Mouse (Mus musculus): Measurements from ENCODE around the gene Adh5. TPM values are rescaled to one million over a fixed set of nuclear protein-coding genes. Genes with fewer than 3 reads are reported as not detected.

Gene Adh5
- total and polyA plus RNA-seq, 3 experiments = 384 to 487 (median 468) TPM

DNA sequence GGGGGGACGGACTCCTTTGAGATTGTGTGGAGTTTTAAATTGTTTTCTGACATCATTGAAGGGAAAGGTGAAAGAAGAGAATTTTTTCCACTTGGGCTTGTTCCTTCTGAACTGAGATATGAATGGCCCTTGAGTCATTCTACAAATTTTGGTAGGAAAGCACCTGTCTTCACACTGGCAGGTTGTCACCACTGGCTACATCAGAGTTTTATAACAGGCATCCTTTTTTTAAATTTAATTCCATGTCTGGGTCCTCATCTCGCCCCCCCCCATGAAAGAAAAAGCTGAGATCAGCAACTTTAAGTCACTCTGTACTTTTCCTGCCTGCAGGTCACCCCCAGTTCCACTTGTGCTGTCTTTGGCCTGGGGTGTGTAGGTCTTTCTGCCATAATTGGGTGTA, 19.2 kb upstream of the Adh5 start:
- in situ Hi-C loops (cut with MboI; ENCODE audit: low pct_ligation_motif_present, low pct_unique_long_range_greater_than_20kb, low sequenced_read_pairs) (no loop called here), dilution Hi-C loops (cut with MboI; ENCODE audit: extremely low pct_ligation_motif_present, extremely low pct_unique_long_range_greater_than_20kb, low sequenced_read_pairs) (no loop called here)
- Histone ChIP-seq H3K79me2 (replicated peaks; ENCODE audit: control insufficient read depth, extremely low read depth, insufficient read depth, poor library complexity, severe bottlenecking) (no peaks in the 10 kb centered on the region), H3K36me3 (replicated peaks in 1 of 2; ENCODE audit: control insufficient read depth in 1 of 2, insufficient read depth in 1 of 2, low read length in 1 of 2) (no peaks in the 10 kb centered on the region), H3K4me3 (replicated peaks in 1 of 3; ENCODE audit: low read depth in 2 of 3, low read length in 2 of 3, poor library complexity in 1 of 3) (no peak overlapping the region), H3K4me1 (ENCODE audit: control insufficient read depth in 1 of 2, insufficient read depth in 2 of 2) (peaks cover 10 to 21% of the 10 kb centered on the region in 2 experiments), H3K27ac (ENCODE audit: insufficient read depth, low read depth) (no peak overlapping the region), H3K9ac (ENCODE audit: insufficient read depth, low read depth) (no peak overlapping the region), H3K27me3 (replicated peaks) (peaks cover 1% of the 10 kb centered on the region), H3K4me2 (ENCODE audit: insufficient read depth, low read depth, poor library complexity, severe bottlenecking) (no peak overlapping the region), H3K9me3 (replicated peaks; ENCODE audit: low read length) (no peaks in the 10 kb centered on the region)
- peak; percentile 29; the same call in 1 of the 2 replicates for TF ChIP-seq EP300 (IDR thresholded peaks at IDR 0.05; ENCODE audit: low read length)
- TF ChIP-seq MAFK (IDR thresholded peaks at IDR 0.05; ENCODE audit: insufficient replicate concordance, low read length) = peak; percentile 75
- TF ChIP-seq MAX (IDR thresholded peaks at IDR 0.05; ENCODE audit: low read length) = no peak
- TF ChIP-seq KAT2A (IDR thresholded peaks at IDR 0.05; ENCODE audit: insufficient replicate concordance, low read length) = no peak
- no peak for TF ChIP-seq ZKSCAN1 (IDR thresholded peaks at IDR 0.05; ENCODE audit: borderline replicate concordance, low read depth, low read length)
- TF ChIP-seq NELFE (IDR thresholded peaks at IDR 0.05; ENCODE audit: low read depth, low read length) = no peak
- TF ChIP-seq CHD1 (IDR thresholded peaks at IDR 0.05; ENCODE audit: low read depth, low read length) = no peak
- DNase-seq (ENCODE audit: extremely low read depth) = no peak

DNA sequence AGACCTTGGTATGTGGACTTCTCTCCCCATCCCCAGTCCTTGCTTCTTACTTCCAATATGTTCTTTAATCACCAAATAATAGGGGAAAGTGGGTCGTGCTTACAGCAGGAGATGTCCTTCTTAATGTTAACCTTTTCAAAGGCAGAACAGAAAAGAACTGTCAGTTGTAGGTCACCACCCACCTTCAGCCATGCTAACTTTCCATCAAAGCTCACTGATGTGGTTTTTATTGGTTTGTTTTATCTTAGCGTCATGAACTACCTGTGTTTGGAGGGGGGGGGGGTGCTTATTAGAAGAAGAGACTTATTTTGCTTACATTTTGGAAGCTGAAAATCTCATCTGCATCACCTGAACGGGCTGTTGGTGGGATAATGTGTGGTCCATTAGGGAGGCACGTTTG, 18.6 kb upstream of the Adh5 start:
- H3K27ac ChIP-seq (ENCODE audit: insufficient read depth, low read depth) = no peak overlapping the region
- no peak overlapping the region for H3K4me3 ChIP-seq (replicated peaks in 1 of 3; ENCODE audit: low read depth in 2 of 3, low read length in 2 of 3, poor library complexity in 1 of 3)
- no peak overlapping the region for H3K4me2 ChIP-seq (ENCODE audit: insufficient read depth, low read depth, poor library complexity, severe bottlenecking)
- H3K27me3 ChIP-seq (replicated peaks) = peaks cover 1% of the 10 kb centered on the region
- H3K9me3 ChIP-seq (replicated peaks; ENCODE audit: low read length) = no peaks in the 10 kb centered on the region
- no peaks in the 10 kb centered on the region for H3K36me3 ChIP-seq (replicated peaks in 1 of 2; ENCODE audit: control insufficient read depth in 1 of 2, insufficient read depth in 1 of 2, low read length in 1 of 2)
- in situ Hi-C loops (cut with MboI; ENCODE audit: low pct_ligation_motif_present, low pct_unique_long_range_greater_than_20kb, low sequenced_read_pairs) = no loop called here
- no peaks in the 10 kb centered on the region for H3K79me2 ChIP-seq (replicated peaks; ENCODE audit: control insufficient read depth, extremely low read depth, insufficient read depth, poor library complexity, severe bottlenecking)
- DNase-seq (ENCODE audit: extremely low read depth) = no peak
- TF ChIP-seq E2F4 (IDR thresholded peaks at IDR 0.05; ENCODE audit: insufficient replicate concordance, low read depth, low read length) (no peak), IRF4 (IDR thresholded peaks at IDR 0.05; ENCODE audit: low read depth, low read length) (no peak), MAZ (IDR thresholded peaks at IDR 0.05; ENCODE audit: low read depth, low read length) (no peak), HCFC1 (IDR thresholded peaks at IDR 0.05; ENCODE audit: low read depth, low read length) (no peak), JUN (IDR thresholded peaks at IDR 0.05; ENCODE audit: insufficient read depth, low read depth, low read length) (no peak)
- peaks cover 7 to 18% of the 10 kb centered on the region in 2 experiments for H3K4me1 ChIP-seq (ENCODE audit: control insufficient read depth in 1 of 2, insufficient read depth in 2 of 2)
- dilution Hi-C loops (cut with MboI; ENCODE audit: extremely low pct_ligation_motif_present, extremely low pct_unique_long_range_greater_than_20kb, low sequenced_read_pairs) = no loop called here
- no peak overlapping the region for H3K9ac ChIP-seq (ENCODE audit: insufficient read depth, low read depth)

GRCm38 (mm10) chr3:138430360-138430976, 12.4 kb upstream of the Adh5 start:
- Histone ChIP-seq H3K9me3 (replicated peaks; ENCODE audit: low read length) (no peaks in the 10 kb centered on the region), H3K4me3 (replicated peaks in 1 of 3; ENCODE audit: low read depth in 2 of 3, low read length in 2 of 3, poor library complexity in 1 of 3) (no peak overlapping the region), H3K9ac (ENCODE audit: insufficient read depth, low read depth) (no peak overlapping the region), H3K27me3 (replicated peaks) (no peaks in the 10 kb centered on the region), H3K4me1 (ENCODE audit: control insufficient read depth in 1 of 2, insufficient read depth in 2 of 2) (no peaks in the 10 kb centered on the region), H3K4me2 (ENCODE audit: insufficient read depth, low read depth, poor library complexity, severe bottlenecking) (no peak overlapping the region), H3K27ac (ENCODE audit: insufficient read depth, low read depth) (no peak overlapping the region), H3K36me3 (replicated peaks in 1 of 2; ENCODE audit: control insufficient read depth in 1 of 2, insufficient read depth in 1 of 2, low read length in 1 of 2) (no peaks in the 10 kb centered on the region), H3K79me2 (replicated peaks; ENCODE audit: control insufficient read depth, extremely low read depth, insufficient read depth, poor library complexity, severe bottlenecking) (no peaks in the 10 kb centered on the region)
- no peak for TF ChIP-seq IRF4 (IDR thresholded peaks at IDR 0.05; ENCODE audit: low read depth, low read length)
- no peak for TF ChIP-seq EP300 (IDR thresholded peaks at IDR 0.05; ENCODE audit: low read length)
- TF ChIP-seq MXI1 (IDR thresholded peaks at IDR 0.05; ENCODE audit: low read depth, low read length) = no peak
- TF ChIP-seq BHLHE40 (IDR thresholded peaks at IDR 0.05; ENCODE audit: low read depth, low read length) = no peak
- no peak for TF ChIP-seq CHD2 (IDR thresholded peaks at IDR 0.05; ENCODE audit: low read length)
- TF ChIP-seq RCOR1 (conservative IDR thresholded peaks at IDR 0.05; ENCODE audit: low read depth, low read length) = no peak
- TF ChIP-seq TCF12 (IDR thresholded peaks at IDR 0.05; ENCODE audit: low read depth, low read length) = no peak
- no peak for TF ChIP-seq PAX5 (IDR thresholded peaks at IDR 0.05; ENCODE audit: low read length)
- dilution Hi-C loops (cut with MboI; ENCODE audit: extremely low pct_ligation_motif_present, extremely low pct_unique_long_range_greater_than_20kb, low sequenced_read_pairs) (no loop called here), in situ Hi-C loops (cut with MboI; ENCODE audit: low pct_ligation_motif_present, low pct_unique_long_range_greater_than_20kb, low sequenced_read_pairs) (loop anchor here (10.0 to 25.0 kb wide), 4 partner anchors 206 to 643 kb away; partner anchors contain the start of gene 4930579F01Rik)
- DNase-seq (ENCODE audit: extremely low read depth) = no peak
